Mouse (Mus musculus): ENCODE results near the gene Smim5.
A peak's percentile ranks its signal among the peaks of the same experiment; 100 is the strongest.

Gene Smim5

GRCm38 (mm10) chr11:115894755-115895520 lies 4.8 kb upstream of the Smim5 start:
- no peak for DNase-seq (ENCODE audit: low spot score)

- no peak for DNase-seq (ENCODE audit: low spot score)
Measured at GRCm38 (mm10) chr11:115898446-115898845, 1.3 kb upstream of the Smim5 start.

- no peak for DNase-seq (ENCODE audit: low spot score)
Measured at GRCm38 (mm10) chr11:115898886-115899285, 880 bp upstream of the Smim5 start.

GRCm38 (mm10) chr11:115900561-115901337 lies 983 bp downstream of the Smim5 start:
- no peak for DNase-seq (ENCODE audit: low spot score)

GRCm38 (mm10) chr11:115901338-115902161 lies 1.8 kb downstream of the Smim5 start:
- no peak for DNase-seq (ENCODE audit: low spot score)

- no peak for DNase-seq (ENCODE audit: low spot score)
Measured at GRCm38 (mm10) chr11:115902177-115902576, 2.4 kb downstream of the Smim5 start.

GRCm38 (mm10) chr11:115902831-115903230 lies 3.1 kb downstream of the Smim5 start:
- DNase-seq (ENCODE audit: low spot score): no peak

- DNase-seq (ENCODE audit: low spot score): peak; percentile 64
Measured at GRCm38 (mm10) chr11:115903384-115904230, 3.8 kb downstream of the Smim5 start.

- no peak for DNase-seq (ENCODE audit: low spot score)
Measured at GRCm38 (mm10) chr11:115904231-115904955, 4.6 kb downstream of the Smim5 start.

GRCm38 (mm10) chr11:115904956-115905790 lies 5.4 kb downstream of the Smim5 start:
- DNase-seq (ENCODE audit: low spot score): no peak

GRCm38 (mm10) chr11:115906116-115906515 lies 6.3 kb downstream of the Smim5 start:
- no peak for DNase-seq (ENCODE audit: low spot score)

GRCm38 (mm10) chr11:115906521-115906920 lies 6.8 kb downstream of the Smim5 start:
- DNase-seq (ENCODE audit: low spot score): no peak

- DNase-seq (ENCODE audit: low spot score): no peak
Measured at GRCm38 (mm10) chr11:115911134-115911561, 11.4 kb downstream of the Smim5 start.

- DNase-seq (ENCODE audit: low spot score): no peak
Measured at GRCm38 (mm10) chr11:115911632-115912376, 12.0 kb downstream of the Smim5 start, which contains the start of gene Smim6. Smim6 (plus strand) TSS chr11:115912017.

- no peak for DNase-seq (ENCODE audit: low spot score)
Measured at GRCm38 (mm10) chr11:115916579-115916978, 16.8 kb downstream of the Smim5 start.

GRCm38 (mm10) chr11:115918637-115919036 lies 18.9 kb downstream of the Smim5 start:
- no peak for DNase-seq (ENCODE audit: low spot score)

GRCm38 (mm10) chr11:115919073-115919472 lies 19.3 kb downstream of the Smim5 start:
- no peak for DNase-seq (ENCODE audit: low spot score)

GRCm38 (mm10) chr11:115920110-115920818 lies 20.5 kb downstream of the Smim5 start:
- no peak for DNase-seq (ENCODE audit: low spot score)

Data from ovary, adult 18-20 months (tissue).